Mouse (Mus musculus) lung, postnatal 0 days (tissue): Measurements from ENCODE around the gene Ppfia3. TPM values are rescaled to one million over a fixed set of nuclear protein-coding genes. Genes with fewer than 3 reads are reported as not detected.
"Not testable (repeated sequence)": the region's sequence is repeated elsewhere in the genome, so short reads cannot be mapped to it uniquely, and the experiment has no call there.

Experiments used
- ATAC-seq: fragments of 200-750 bp; cut with Nextera tagmentation; 2 replicates; pipeline ENCODE4 v1.8.0; 2017; ENCODE audit warnings: moderate library complexity
- DNase-seq: peaks from one replicate; pipeline ENCODE4 v3.0.0-alpha.2; 2016; ENCODE audit warnings: low spot score
- H3K27ac ChIP-seq: fragments of 300-500 bp; sonication (generic); 2 replicates; pipeline ENCODE4 v1.5.1; 2014; ENCODE audit warnings: antibody characterized with exemption, mild to moderate bottlenecking, low read length, mixed read lengths
- H3K27me3 ChIP-seq: fragments of 300-500 bp; sonication (generic); replicated peaks from 2 replicates; pipeline ENCODE4 v1.6.1; 2014; ENCODE audit warnings: low read length, mixed read lengths; ENCODE audit not compliant: insufficient read depth
- H3K36me3 ChIP-seq: fragments of 300-500 bp; sonication (generic); 2 replicates; pipeline ENCODE4 v1.6.1; 2014; ENCODE audit warnings: low read length, mixed read lengths; ENCODE audit not compliant: insufficient read depth
- H3K4me1 ChIP-seq: fragments of 300-500 bp; sonication (generic); 2 replicates; pipeline ENCODE4 v1.6.1; 2014; ENCODE audit warnings: antibody characterized with exemption, low read depth, low read length, mixed read lengths; ENCODE audit not compliant: insufficient read depth
- H3K4me2 ChIP-seq: fragments of 300-500 bp; sonication (generic); replicated peaks from 2 replicates; pipeline ENCODE4 v1.6.1; 2014; ENCODE audit warnings: low read depth, mild to moderate bottlenecking, low read length, moderate library complexity, mixed read lengths
- H3K4me3 ChIP-seq: fragments of 300-500 bp; sonication (generic); 2 replicates; pipeline ENCODE4 v1.5.1; 2014; ENCODE audit warnings: low read depth, low read length
- H3K9ac ChIP-seq: fragments of 300-500 bp; sonication (generic); replicated peaks from 2 replicates; pipeline ENCODE4 v1.6.1; 2014; ENCODE audit warnings: low read depth, mild to moderate bottlenecking
- H3K9me3 ChIP-seq: fragments of 300-500 bp; sonication (generic); 2 replicates; pipeline ENCODE4 v1.6.1; 2016; ENCODE audit warnings: low read length, mixed read lengths
- CTCF ChIP-seq: IDR thresholded peaks from 2 replicates; pipeline ENCODE4 v1.5.1; 2016; ENCODE audit warnings: antibody characterized with exemption, mild to moderate bottlenecking
- EP300 ChIP-seq: IDR thresholded peaks from 2 replicates; pipeline ENCODE4 v1.6.1; 2016; ENCODE audit warnings: antibody characterized with exemption, mild to moderate bottlenecking, control low read depth
- WGBS: fragments of 180-500 bp; shearing (Covaris S2); extraction: QIAGEN DNeasy Blood & Tissue Kit; methylation state at CpG from one replicate; pipeline ENCODE4 v1.1.7; 2014; 5-methylcytosine and 5-hydroxymethylcytosine counted together
- polyA plus RNA-seq: library from polyadenylated mRNA; unstranded; fragments of >200 nt; fragmentation: Nextera tagmentation; extraction: Ambion mirVana; gene quantifications from 2 replicates; pipeline ENCODE4 v1.2.1, GENCODE M21; 2015

Ppfia3 gene
- polyA plus RNA-seq, 1 experiment from 2014 or later: 1.8 TPM

DNA sequence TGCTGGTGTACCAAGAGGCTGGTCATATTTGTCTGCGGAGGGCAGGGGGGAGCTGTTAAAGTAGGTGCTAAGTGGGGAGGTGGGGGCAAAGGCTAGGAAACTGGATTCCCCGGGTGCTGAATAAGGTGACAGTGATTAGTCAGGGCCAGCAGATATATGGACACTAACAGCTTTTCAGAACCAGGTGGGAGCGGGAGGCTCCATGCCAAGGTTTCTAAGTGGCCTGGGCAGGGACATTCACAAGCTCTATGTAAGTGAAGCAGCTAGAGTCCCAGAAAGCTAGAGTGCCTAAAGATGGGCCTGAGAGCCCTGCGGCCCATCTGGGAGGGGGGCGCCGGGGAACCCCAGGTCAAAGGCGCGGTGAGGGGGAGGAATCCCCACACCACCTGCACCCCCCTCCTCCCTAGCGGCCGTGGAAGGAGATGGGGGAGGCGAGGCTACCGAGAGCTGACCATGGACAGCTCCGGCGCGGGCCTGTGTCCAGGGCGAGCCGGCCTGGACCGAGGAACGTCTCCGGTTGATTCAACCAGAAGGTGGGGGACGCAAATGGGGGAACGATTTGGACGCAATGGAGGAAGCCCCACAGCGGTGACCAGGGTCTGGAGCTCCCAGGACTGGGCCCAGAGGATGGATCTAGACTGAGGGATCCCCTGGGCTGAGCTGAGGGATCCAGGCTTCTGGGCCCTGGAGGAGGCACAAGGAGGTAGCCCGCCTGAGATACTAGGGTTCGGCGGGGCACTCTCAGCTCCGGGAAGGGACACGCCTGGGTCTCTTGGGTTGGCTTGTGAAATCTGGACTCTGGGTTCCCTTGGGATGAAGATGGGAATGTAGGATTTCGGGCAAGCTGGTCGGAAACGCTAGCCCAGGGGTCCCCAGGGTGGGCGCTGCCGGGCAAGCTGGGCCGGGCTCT, 822 bp downstream of the Ppfia3 start:
- WGBS: 5% methylated on average over 27 of the region's 35 CpGs
- peak overlapping the region; percentile 50 for H3K4me3 ChIP-seq
- H3K27ac ChIP-seq: no peak overlapping the region

DNA sequence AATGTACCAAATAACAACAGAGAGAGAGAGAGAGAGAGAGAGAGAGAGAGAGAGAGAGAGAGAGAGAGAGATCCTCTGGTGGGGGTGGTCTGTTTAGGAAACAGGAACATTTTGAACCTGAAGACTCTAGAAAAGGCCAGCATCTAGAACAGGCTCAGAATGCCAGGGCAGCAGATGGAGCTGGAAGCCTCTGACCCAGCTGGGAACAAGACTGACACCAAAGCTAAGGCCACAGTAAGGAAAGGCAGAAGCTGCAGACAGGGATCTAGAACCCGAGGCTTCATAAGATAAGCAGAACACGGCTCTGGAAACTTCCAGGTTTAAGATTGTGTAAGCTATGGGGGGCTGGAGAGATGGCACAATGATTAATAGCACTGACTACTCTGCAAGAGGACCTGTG, 2.8 kb downstream of the Ppfia3 start:
- Histone ChIP-seq H3K36me3 (no peaks in the 10 kb centered on the region), H3K27me3 (peaks cover 30% of the 10 kb centered on the region), H3K27ac (no peak overlapping the region), H3K4me2 (no peak overlapping the region), H3K4me1 (peaks cover 21% of the 10 kb centered on the region), H3K9me3 (no peaks in the 10 kb centered on the region), H3K9ac (no peak overlapping the region), H3K4me3 (no peak overlapping the region)
- TF ChIP-seq EP300 (no peak), CTCF (no peak)
- 68% methylated on average over 2 of the region's 2 CpGs for WGBS
- ATAC-seq (no peak), DNase-seq (no peak)

More for the DNA sequence above, 822 bp downstream of the Ppfia3 start:
- Histone ChIP-seq H3K9me3 (no peaks in the 10 kb centered on the region), H3K9ac (0 out of 2 replicates have a peak overlapping the region, but pooled peaks have one; percentile 23), H3K4me2 (peak overlapping the region; percentile 99), H3K36me3 (no peaks in the 10 kb centered on the region), H3K4me1 (peaks cover 25% of the 10 kb centered on the region), H3K27me3 (peaks cover 28% of the 10 kb centered on the region)
- no peak for TF ChIP-seq EP300
- peak; percentile 31; the same call in 1 of the 2 replicates for TF ChIP-seq CTCF
- DNase-seq: peak; percentile 35
- ATAC-seq: no peak

DNA sequence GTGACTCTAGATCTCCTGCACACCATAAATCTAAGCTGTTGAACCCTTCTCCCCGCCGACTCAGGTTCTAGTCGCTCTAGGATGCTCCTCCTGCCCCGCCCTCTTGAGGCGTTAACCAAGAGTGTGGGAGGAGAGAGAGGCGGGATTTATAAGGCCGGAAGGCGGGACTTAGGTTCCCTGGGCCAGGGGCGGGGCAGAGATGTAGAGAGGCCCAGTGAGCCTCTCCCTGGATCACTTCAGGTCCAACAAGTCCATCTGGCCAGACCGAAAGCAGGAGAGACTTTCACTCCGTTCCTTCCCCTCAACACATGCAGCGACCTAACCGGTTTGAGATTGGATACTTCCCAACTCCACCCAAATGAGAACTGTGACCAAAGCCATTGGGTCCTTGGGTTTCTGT, 4.0 kb downstream of the Ppfia3 start:
- no peaks in the 10 kb centered on the region for H3K9me3 ChIP-seq
- H3K36me3 ChIP-seq: no peaks in the 10 kb centered on the region
- H3K4me2 ChIP-seq: no peak overlapping the region
- H3K27me3 ChIP-seq: peaks cover 24% of the 10 kb centered on the region
- DNase-seq (peak; percentile 79), ATAC-seq (no peak)
- H3K9ac ChIP-seq: no peak overlapping the region
- no peak for TF ChIP-seq CTCF
- TF ChIP-seq EP300: no peak
- H3K4me1 ChIP-seq: peaks cover 19% of the 10 kb centered on the region
- H3K27ac ChIP-seq: no peak overlapping the region
- no peak overlapping the region for H3K4me3 ChIP-seq
- WGBS: 7% methylated on average over 13 of the region's 13 CpGs

DNA sequence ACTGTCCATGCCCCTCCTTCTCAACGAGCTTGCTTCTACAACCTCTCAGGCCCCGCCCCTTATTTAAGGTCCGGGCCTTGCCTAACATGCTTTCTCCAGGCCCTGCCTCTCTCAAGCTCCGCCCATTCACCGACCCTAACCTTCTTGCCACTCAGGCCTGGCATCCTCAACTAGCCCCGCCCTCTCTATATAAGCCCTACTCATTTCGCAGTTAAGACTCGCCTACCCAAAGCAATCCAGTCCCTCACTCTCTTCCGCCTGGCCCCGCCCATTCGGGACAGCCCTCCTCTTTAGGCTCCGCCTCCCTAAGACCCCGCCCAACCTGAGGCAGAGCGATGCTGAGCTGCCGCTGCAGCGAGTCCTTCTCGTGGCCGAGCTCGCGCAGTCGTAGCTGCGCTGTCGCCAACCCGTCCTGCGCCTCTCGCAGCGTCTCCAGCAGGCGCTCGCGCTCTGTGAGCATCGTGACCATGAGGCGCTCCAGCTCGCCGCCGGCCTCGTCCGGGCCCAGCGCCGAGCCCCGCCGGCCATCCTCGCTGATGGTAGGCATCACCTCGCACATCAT, 5.5 kb downstream of the Ppfia3 start:
- H3K36me3 ChIP-seq: no peaks in the 10 kb centered on the region
- no peak overlapping the region for H3K27ac ChIP-seq
- peak overlapping the region; percentile 57 for H3K4me2 ChIP-seq
- ATAC-seq (peak; percentile 86), DNase-seq (peak; percentile 82)
- 0 out of 2 replicates have a peak, but pooled peaks have one; percentile 12 for TF ChIP-seq CTCF
- no peak for TF ChIP-seq EP300
- no peak overlapping the region for H3K9ac ChIP-seq
- under 1% methylated on average over 42 of the region's 43 CpGs for WGBS
- peak overlapping the region; percentile 27 for H3K4me3 ChIP-seq
- H3K4me1 ChIP-seq: peaks cover 13% of the 10 kb centered on the region
- peaks cover 24% of the 10 kb centered on the region for H3K27me3 ChIP-seq
- H3K9me3 ChIP-seq: no peaks in the 10 kb centered on the region

DNA sequence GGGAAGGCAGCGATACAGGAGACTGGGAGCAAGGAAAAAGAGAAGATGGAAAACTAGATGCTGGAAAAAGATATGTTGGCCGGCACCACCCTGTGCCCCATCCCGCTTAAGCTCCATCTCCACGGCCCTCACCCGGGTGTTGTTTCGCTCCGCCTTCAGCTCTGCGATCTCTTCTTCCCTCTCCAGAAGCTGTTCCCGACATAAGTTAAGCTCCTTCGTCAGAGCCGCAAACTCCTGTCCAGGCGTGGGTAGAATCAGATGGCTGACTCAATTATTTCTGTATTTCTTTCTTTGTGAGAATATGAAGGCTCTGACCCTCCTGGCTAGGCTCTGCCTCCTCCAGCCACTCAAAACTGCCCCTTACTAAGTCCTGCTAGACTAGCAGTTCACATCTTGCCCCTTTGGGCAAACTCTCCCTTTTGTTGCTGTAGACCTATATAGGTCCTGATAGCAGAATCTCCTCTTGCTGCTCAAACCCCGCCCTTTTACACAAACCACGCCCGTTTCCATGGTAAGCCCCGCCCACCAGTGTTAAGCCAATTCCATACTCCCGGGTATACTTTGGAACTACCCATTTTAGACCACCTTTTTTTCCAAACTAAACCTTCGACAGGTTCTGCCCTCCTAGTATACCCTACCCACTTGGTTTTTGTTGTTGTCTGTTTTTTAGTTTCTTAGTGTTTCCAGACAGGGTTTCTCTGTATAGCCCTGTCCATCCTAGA, 6.3 kb downstream of the Ppfia3 start:
- H3K9me3 ChIP-seq: no peaks in the 10 kb centered on the region
- TF ChIP-seq EP300 (no peak), CTCF (no peak)
- peaks cover 24% of the 10 kb centered on the region for H3K27me3 ChIP-seq
- H3K9ac ChIP-seq: no peak overlapping the region
- no peaks in the 10 kb centered on the region for H3K36me3 ChIP-seq
- H3K4me2 ChIP-seq: no peak overlapping the region
- peaks cover 6% of the 10 kb centered on the region for H3K4me1 ChIP-seq
- ATAC-seq (no peak), DNase-seq (no peak)
- no peak overlapping the region for H3K4me3 ChIP-seq
- H3K27ac ChIP-seq: no peak overlapping the region
- 46% methylated on average over 18 of the region's 18 CpGs for WGBS

DNA sequence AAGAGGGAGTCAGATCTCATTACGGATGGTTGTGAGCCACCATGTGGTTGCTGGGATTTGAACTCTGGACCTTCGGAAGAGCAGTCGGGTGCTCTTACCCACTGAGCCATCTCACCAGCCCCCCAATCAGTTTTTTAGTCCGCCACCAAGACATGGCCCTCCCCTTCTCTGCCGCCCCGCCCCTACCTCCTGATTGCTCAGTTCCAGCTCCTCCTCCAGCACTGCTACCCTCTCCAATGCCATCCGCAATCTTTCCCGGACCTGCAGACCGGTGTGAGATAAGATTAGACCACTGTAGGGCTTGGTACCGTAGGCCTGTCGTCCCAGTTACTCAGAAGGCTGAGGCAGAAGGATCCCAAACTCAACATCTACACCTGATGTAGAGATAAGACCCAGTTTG, 7.7 kb downstream of the Ppfia3 start:
- not testable (repeated sequence) for H3K9me3 ChIP-seq, H3K4me2 ChIP-seq, H3K27ac ChIP-seq, ATAC-seq, H3K4me3 ChIP-seq, H3K9ac ChIP-seq, H3K4me1 ChIP-seq, H3K36me3 ChIP-seq, DNase-seq
- 61% methylated on average over 9 of the region's 11 CpGs for WGBS
- H3K27me3 ChIP-seq: peaks cover 21% of the 10 kb centered on the region
